In genomic region chr19:7240782-7241690, GRCm38 (mm10) we compare ENCODE assay signal across 8 mouse cellular contexts. TPM values are rescaled to one million over a fixed set of nuclear protein-coding genes. Genes with fewer than 3 reads are reported as not detected.
A peak's percentile ranks its signal among the peaks of the same experiment; 100 is the strongest.
DNase-seq lines count a peak whose midpoint lies in the region; ATAC-seq and TF ChIP-seq lines count a peak whose summit lies in the region.

Gene Naa40 (minus strand): TSS chr19:7241183.

- peak; percentile 95 for ATAC-seq in CD4-positive, CD25-positive, alpha-beta regulatory T cell, adult 4 months
- ATAC-seq in heart, embryonic 15.5 days (replicated peaks; ENCODE audit: insufficient number of reproducible peaks, insufficient read depth, low FRiP score, low read depth): peak; percentile 97
- peak; percentile 98 for ATAC-seq in liver, embryonic 14.5 days (ENCODE audit: insufficient read depth)
- peak; percentile 95 for ATAC-seq in neural tube, embryonic 11.5 days (ENCODE audit: insufficient read depth, low FRiP score, low TSS enrichment)
- ATAC-seq in stomach, postnatal 0 days (ENCODE audit: low FRiP score, low TSS enrichment): peak; percentile 96

- H3K36me3 ChIP-seq in forebrain, embryonic 10.5 days (replicated peaks): peaks cover 32% of the 10 kb centered on the region
- H3K36me3 ChIP-seq in heart, embryonic 15.5 days: peaks cover 9% of the 10 kb centered on the region; the same call in 1 of the 2 replicates
- H3K36me3 ChIP-seq in liver, embryonic 14.5 days (replicated peaks; ENCODE audit: control insufficient read depth, insufficient read depth, low read depth): peaks cover 4% of the 10 kb centered on the region
- H3K36me3 ChIP-seq in neural tube, embryonic 11.5 days (ENCODE audit: control insufficient read depth, insufficient read depth, low read length): no peaks in the 10 kb centered on the region
- no peaks in the 10 kb centered on the region for H3K36me3 ChIP-seq in stomach, postnatal 0 days (ENCODE audit: control insufficient read depth, insufficient read depth, low read length)

- peaks cover 41% of the 10 kb centered on the region for H3K4me1 ChIP-seq in forebrain, embryonic 10.5 days
- peaks cover 26% of the 10 kb centered on the region for H3K4me1 ChIP-seq in heart, embryonic 15.5 days (replicated peaks)
- peaks cover 10% of the 10 kb centered on the region in 2 experiments for H3K4me1 ChIP-seq in liver, embryonic 14.5 days (replicated peaks; ENCODE audit: control insufficient read depth in 2 of 2, insufficient read depth in 2 of 2, low read length in 1 of 2)
- peaks cover 10% of the 10 kb centered on the region for H3K4me1 ChIP-seq in neural tube, embryonic 11.5 days (ENCODE audit: control insufficient read depth, insufficient read depth, low read length)
- peaks cover 5% of the 10 kb centered on the region for H3K4me1 ChIP-seq in stomach, postnatal 0 days (replicated peaks; ENCODE audit: control insufficient read depth, insufficient read depth)

- H3K27me3 ChIP-seq in forebrain, embryonic 10.5 days (ENCODE audit: poor library complexity, severe bottlenecking): peaks cover 14% of the 10 kb centered on the region
- H3K27me3 ChIP-seq in heart, embryonic 15.5 days: 0 out of 2 replicates have a peak, but pooled peaks cover 3% of the 10 kb centered on the region
- H3K27me3 ChIP-seq in liver, embryonic 14.5 days (ENCODE audit: control insufficient read depth, insufficient read depth, low read length): no peaks in the 10 kb centered on the region
- H3K27me3 ChIP-seq in neural tube, embryonic 11.5 days (ENCODE audit: control insufficient read depth, insufficient read depth, low read length): no peaks in the 10 kb centered on the region
- no peaks in the 10 kb centered on the region for H3K27me3 ChIP-seq in stomach, postnatal 0 days (ENCODE audit: control insufficient read depth, insufficient read depth, low read length)

- peak within 1 kb of the TSS; percentile 93 for H3K9ac ChIP-seq in heart, embryonic 15.5 days
- H3K9ac ChIP-seq in liver, embryonic 14.5 days (replicated peaks): peak within 1 kb of the TSS; percentile 84
- H3K9ac ChIP-seq in neural tube, embryonic 11.5 days (ENCODE audit: low read length): peak within 1 kb of the TSS; percentile 75
- peak within 1 kb of the TSS; percentile 78 for H3K9ac ChIP-seq in stomach, postnatal 0 days (ENCODE audit: low read length)

- H3K27ac ChIP-seq in forebrain, embryonic 10.5 days: peak within 1 kb of the TSS; percentile 95
- H3K27ac ChIP-seq in heart, embryonic 15.5 days: peak within 1 kb of the TSS; percentile 90
- H3K27ac ChIP-seq in liver, embryonic 14.5 days: peak within 1 kb of the TSS; percentile 43
- peak within 1 kb of the TSS; percentile 79; the same call in 1 of the 2 replicates for H3K27ac ChIP-seq in neural tube, embryonic 11.5 days (ENCODE audit: low read depth, low read length)
- H3K27ac ChIP-seq in stomach, postnatal 0 days (replicated peaks): peak within 1 kb of the TSS; percentile 82

- H3K4me3 ChIP-seq in forebrain, embryonic 10.5 days: peak within 1 kb of the TSS; percentile 83
- H3K4me3 ChIP-seq in heart, embryonic 15.5 days: peak within 1 kb of the TSS; percentile 78
- peak within 1 kb of the TSS; percentile 73 to 90 for H3K4me3 ChIP-seq in liver, embryonic 14.5 days (ENCODE audit: insufficient read depth in 1 of 2, low read depth in 2 of 2, low read length in 2 of 2)
- H3K4me3 ChIP-seq in neural tube, embryonic 11.5 days (ENCODE audit: low read depth, low read length): peak within 1 kb of the TSS; percentile 74
- peak within 1 kb of the TSS; percentile 74 for H3K4me3 ChIP-seq in stomach, postnatal 0 days (ENCODE audit: low read depth, low read length)

- no peak for TF ChIP-seq CTCF in liver, embryonic 14.5 days (IDR thresholded peaks at IDR 0.05; ENCODE audit: low read depth)
- TF ChIP-seq CTCF in stomach, postnatal 0 days (IDR thresholded peaks at IDR 0.05; ENCODE audit: low read depth): no peak; the same call in 1 of the 2 replicates

- DNase-seq in c-Kit-negative CD71-positive TER-119-positive erythroid progenitor cells, embryonic 14.5 days (ENCODE audit: low read depth, low spot score): peak; percentile 88
- peak; percentile 90 for DNase-seq in forebrain, embryonic 10.5 days (ENCODE audit: extremely low spot score, low spot score)
- peak; percentile 96 to 97 for DNase-seq in kidney, postnatal 25 days
- DNase-seq in liver, embryonic 14.5 days (ENCODE audit: low read depth in 3 of 3, low spot score in 3 of 3): peak; percentile 86 to 89 (median 89)
- DNase-seq in neural tube, embryonic 11.5 days (ENCODE audit: low spot score): peak; percentile 97
- peak; percentile 93 for DNase-seq in stomach, postnatal 0 days (ENCODE audit: low spot score)

- 0 out of 2 replicates have a peak, but pooled peaks have one; percentile 23 for TF ChIP-seq EP300 in liver, embryonic 14.5 days (IDR thresholded peaks at IDR 0.05; ENCODE audit: low read depth)
- no peak for TF ChIP-seq EP300 in stomach, postnatal 0 days (optimal IDR thresholded peaks at IDR 0.05)

- WGBS in forebrain, embryonic 10.5 days: under 1% methylated on average over 80 of the region's 80 CpGs
- under 1% methylated on average over 80 of the region's 80 CpGs for WGBS in heart, embryonic 15.5 days
- WGBS in liver, embryonic 14.5 days (ENCODE audit: insufficient replicate concordance): under 1% methylated on average over 80 of the region's 80 CpGs
- WGBS in neural tube, embryonic 11.5 days: under 1% methylated on average over 80 of the region's 80 CpGs
- WGBS in stomach, postnatal 0 days: under 1% methylated on average over 72 of the region's 80 CpGs

- H3K9me3 ChIP-seq in forebrain, embryonic 10.5 days: no peaks in the 10 kb centered on the region
- no peaks in the 10 kb centered on the region for H3K9me3 ChIP-seq in heart, embryonic 15.5 days (replicated peaks)
- no peaks in the 10 kb centered on the region for H3K9me3 ChIP-seq in liver, embryonic 14.5 days (ENCODE audit: control insufficient read depth, low read length)
- no peaks in the 10 kb centered on the region for H3K9me3 ChIP-seq in neural tube, embryonic 11.5 days (ENCODE audit: control insufficient read depth, low read length)
- no peaks in the 10 kb centered on the region for H3K9me3 ChIP-seq in stomach, postnatal 0 days (ENCODE audit: control insufficient read depth, low read length)

- H3K4me2 ChIP-seq in heart, embryonic 15.5 days: peak within 1 kb of the TSS; percentile 89
- H3K4me2 ChIP-seq in liver, embryonic 14.5 days (ENCODE audit: low read depth): peak within 1 kb of the TSS; percentile 72
- peak within 1 kb of the TSS; percentile 99 for H3K4me2 ChIP-seq in neural tube, embryonic 11.5 days (ENCODE audit: low read depth)
- H3K4me2 ChIP-seq in stomach, postnatal 0 days (replicated peaks; ENCODE audit: low read depth): peak within 1 kb of the TSS; percentile 97

RNA-seq across cellular contexts. Expression of gene Naa40, which starts in this region (rescaled TPM):
- 10 to 100 TPM; 21.9 to 26.8 TPM for polyA plus RNA-seq in CD4-positive, CD25-positive, alpha-beta regulatory T cell, adult 4 months (2017; shearing (Covaris generic))
- 106 and 107 TPM in 2 replicates for polyA plus RNA-seq in forebrain, embryonic 10.5 days (2016; fragmentation: Nextera tagmentation; extraction: Ambion mirVana)
- polyA plus RNA-seq in heart, embryonic 15.5 days (2015; fragmentation: Nextera tagmentation; extraction: Ambion mirVana): 48.2 and 56.2 TPM in 2 replicates
- polyA plus RNA-seq in liver, embryonic 14.5 days (2012; rRNA removed): 16.1 and 18.0 TPM in 2 replicates
- 23.1 and 24.9 TPM in 2 replicates for polyA plus RNA-seq in liver, embryonic 14.5 days (2014; fragmentation: Nextera tagmentation; extraction: Ambion mirVana)
- 83.5 and 90.4 TPM in 2 replicates for polyA plus RNA-seq in neural tube, embryonic 11.5 days (2014; fragmentation: Nextera tagmentation; extraction: Ambion mirVana)
- 20.1 and 20.5 TPM in 2 replicates for polyA plus RNA-seq in stomach, postnatal 0 days (2015; fragmentation: Nextera tagmentation; extraction: Ambion mirVana)

Comparison
In these comparisons a context has a peak if more than half of its experiments do, and no peak if none do; other contexts are left out.
1. Peak in every context shown above with its lines: DNase-seq, ATAC-seq, H3K4me3 ChIP-seq and H3K27ac ChIP-seq.
2. H3K27ac ChIP-seq: peak in every context shown above with its lines; median percentile 95 in forebrain, embryonic 10.5 days; 90 in heart, embryonic 15.5 days; 82 in stomach, postnatal 0 days; 79 in neural tube, embryonic 11.5 days; 43 in liver, embryonic 14.5 days.